Mouse (Mus musculus) liver, adult 2 months (tissue): ENCODE measurements around the gene Rgs7.

ENCODE experiments used
- CTCF ChIP-seq: fragments of 200-500 bp; IDR thresholded peaks from 2 replicates; pipeline ENCODE4 v1.5.1; 2011; ENCODE audit warnings: low read depth, low read length, control low read depth
- POLR2A ChIP-seq: fragments of 200-500 bp; IDR thresholded peaks from 2 replicates; pipeline ENCODE4 v1.6.1; 2011; ENCODE audit warnings: low read length, control low read depth; ENCODE audit not compliant: insufficient read depth; ENCODE audit errors: extremely low read depth

GRCm38 (mm10) chr1:175143051-175143450 is 349.2 kb downstream of the Rgs7 start:
- TF ChIP-seq POLR2A (no peak), CTCF (no peak)
